Mouse (Mus musculus): ENCODE results near the gene Astn2.
"Not testable (repeated sequence)": the region's sequence is repeated elsewhere in the genome, so short reads cannot be mapped to it uniquely, and the experiment has no call there.

Astn2 gene

GRCm38 (mm10) chr4:65743160-65743691, 661.2 kb downstream of the Astn2 start:
- no peak for DNase-seq

GRCm38 (mm10) chr4:65724414-65724813, 680.0 kb downstream of the Astn2 start:
- no peak for DNase-seq

- no peak for DNase-seq
These were observed 684.8 kb downstream of the Astn2 start for GRCm38 (mm10) chr4:65719610-65720009.

GRCm38 (mm10) chr4:65717899-65718298, 686.5 kb downstream of the Astn2 start:
- DNase-seq, result no peak

- no peak for DNase-seq
These were observed 688.3 kb downstream of the Astn2 start for GRCm38 (mm10) chr4:65716086-65716485.

- DNase-seq, result no peak
These were observed 692.7 kb downstream of the Astn2 start for GRCm38 (mm10) chr4:65711678-65712077.

GRCm38 (mm10) chr4:65710623-65711022, 693.8 kb downstream of the Astn2 start:
- no peak for DNase-seq

GRCm38 (mm10) chr4:65701848-65702247, 702.6 kb downstream of the Astn2 start:
- no peak for DNase-seq

GRCm38 (mm10) chr4:65699743-65700361, 704.6 kb downstream of the Astn2 start:
- no peak for DNase-seq

- DNase-seq, result no peak
These were observed 709.2 kb downstream of the Astn2 start for GRCm38 (mm10) chr4:65695241-65695640.

- no peak for DNase-seq
These were observed 710.4 kb downstream of the Astn2 start for GRCm38 (mm10) chr4:65694011-65694410.

- no peak for DNase-seq
These were observed 717.2 kb downstream of the Astn2 start for GRCm38 (mm10) chr4:65687006-65687723.

- DNase-seq, result no peak
These were observed 718.0 kb downstream of the Astn2 start for GRCm38 (mm10) chr4:65686258-65687005.

GRCm38 (mm10) chr4:65684401-65684800, 720.0 kb downstream of the Astn2 start:
- DNase-seq, result no peak

GRCm38 (mm10) chr4:65679786-65680185, 724.6 kb downstream of the Astn2 start:
- not testable (repeated sequence) for DNase-seq

GRCm38 (mm10) chr4:65678929-65679328, 725.5 kb downstream of the Astn2 start:
- no peak for DNase-seq

- DNase-seq, result no peak
These were observed 725.9 kb downstream of the Astn2 start for GRCm38 (mm10) chr4:65678495-65678894.

- DNase-seq, result no peak
These were observed 730.0 kb downstream of the Astn2 start for GRCm38 (mm10) chr4:65674267-65674978.

GRCm38 (mm10) chr4:65673418-65673933, 730.9 kb downstream of the Astn2 start:
- no peak for DNase-seq

GRCm38 (mm10) chr4:65672294-65672693, 732.1 kb downstream of the Astn2 start:
- DNase-seq, result peak in 1 of 2 experiments; percentile 1

GRCm38 (mm10) chr4:65671585-65672184, 732.7 kb downstream of the Astn2 start:
- no peak for DNase-seq

GRCm38 (mm10) chr4:65667030-65667610, 737.3 kb downstream of the Astn2 start:
- DNase-seq, result no peak
